Mouse (Mus musculus): ENCODE data around the gene Ndufa4l2.
A peak's percentile ranks its signal among the peaks of the same experiment; 100 is the strongest.

The Ndufa4l2 gene

GRCm38 (mm10) chr10:127514764-127515163, at the start of gene Ndufa4l2:
Ndufa4l2 (plus strand) TSS chr10:127514967.
- DNase-seq (ENCODE audit: low spot score), result no peak

- no peak for DNase-seq (ENCODE audit: low spot score)
Observed at GRCm38 (mm10) chr10:127471281-127471988, 43.3 kb upstream of the Ndufa4l2 start.

GRCm38 (mm10) chr10:127472722-127473121, 42.0 kb upstream of the Ndufa4l2 start:
- DNase-seq (ENCODE audit: low spot score), result no peak

GRCm38 (mm10) chr10:127475175-127475574, 39.6 kb upstream of the Ndufa4l2 start:
- DNase-seq (ENCODE audit: low spot score), result no peak

- DNase-seq (ENCODE audit: low spot score), result no peak
Observed at GRCm38 (mm10) chr10:127476541-127476940, 38.2 kb upstream of the Ndufa4l2 start.

- no peak for DNase-seq (ENCODE audit: low spot score)
Observed at GRCm38 (mm10) chr10:127477301-127477700, 37.5 kb upstream of the Ndufa4l2 start.

- DNase-seq (ENCODE audit: low spot score), result no peak
Observed at GRCm38 (mm10) chr10:127479131-127479530, 35.6 kb upstream of the Ndufa4l2 start.

GRCm38 (mm10) chr10:127480833-127481813, 33.6 kb upstream of the Ndufa4l2 start:
- peak; percentile 25 for DNase-seq (ENCODE audit: low spot score)

- no peak for DNase-seq (ENCODE audit: low spot score)
Observed at GRCm38 (mm10) chr10:127485235-127485634, 29.5 kb upstream of the Ndufa4l2 start.

- DNase-seq (ENCODE audit: low spot score), result no peak
Observed at GRCm38 (mm10) chr10:127488856-127489255, 25.9 kb upstream of the Ndufa4l2 start.

GRCm38 (mm10) chr10:127490160-127491127, 24.3 kb upstream of the Ndufa4l2 start:
- no peak for DNase-seq (ENCODE audit: low spot score)

- DNase-seq (ENCODE audit: low spot score), result no peak
Observed at GRCm38 (mm10) chr10:127491128-127491512, 23.6 kb upstream of the Ndufa4l2 start.

GRCm38 (mm10) chr10:127492118-127492517, 22.6 kb upstream of the Ndufa4l2 start:
- no peak for DNase-seq (ENCODE audit: low spot score)

- no peak for DNase-seq (ENCODE audit: low spot score)
Observed at GRCm38 (mm10) chr10:127496156-127496555, 18.6 kb upstream of the Ndufa4l2 start.

GRCm38 (mm10) chr10:127499516-127499915, 15.3 kb upstream of the Ndufa4l2 start:
- DNase-seq (ENCODE audit: low spot score), result no peak

GRCm38 (mm10) chr10:127500042-127500441, 14.7 kb upstream of the Ndufa4l2 start:
- DNase-seq (ENCODE audit: low spot score), result no peak

GRCm38 (mm10) chr10:127500894-127501893, 13.6 kb upstream of the Ndufa4l2 start, which contains the start of gene Stac3:
Stac3 (plus strand) TSS chr10:127501686.
- DNase-seq (ENCODE audit: low spot score), result no peak

- DNase-seq (ENCODE audit: low spot score), result no peak
Observed at GRCm38 (mm10) chr10:127508239-127508638, 6.5 kb upstream of the Ndufa4l2 start.

GRCm38 (mm10) chr10:127509051-127509836, 5.5 kb upstream of the Ndufa4l2 start:
- peak; percentile 44 for DNase-seq (ENCODE audit: low spot score)

All from ovary, adult 18-20 months (tissue).